8 mouse cellular contexts compared by ENCODE assay signal in genomic region chrX:153139734-153140515, GRCm38 (mm10). TPM values are rescaled to one million over a fixed set of nuclear protein-coding genes. Genes with fewer than 3 reads are reported as not detected.
DNase-seq lines count a peak whose midpoint lies in the region; ATAC-seq and TF ChIP-seq lines count a peak whose summit lies in the region.

Rragb (plus strand) TSS chrX:153139981.

- no peaks in the 10 kb centered on the region for H3K9me3 ChIP-seq in hindbrain, postnatal 0 days (ENCODE audit: low read length)

- intact Hi-C loops in gastrocnemius, adult 2 months (cut with DNase I), result no loop called here
- intact Hi-C loops in left cerebral cortex, adult 2 months (cut with DNase I), result loop anchor here (2.0 to 5.0 kb wide), 3 partner anchors 98 to 213 kb away; partner anchors contain the start of gene Usp51

- H3K4me1 ChIP-seq in hindbrain, postnatal 0 days (ENCODE audit: insufficient read depth, low read length), result no peaks in the 10 kb centered on the region

- peak; percentile 86 for DNase-seq in ZHBTc4 (ENCODE audit: low read depth, low spot score)
- DNase-seq in gastrocnemius, adult 2 months, result peak; percentile 76
- peak; percentile 91 for DNase-seq in hindbrain, postnatal 0 days (ENCODE audit: low spot score)
- peak; percentile 76 to 83 for DNase-seq in left cerebral cortex, adult 2 months (ENCODE audit: extremely low spot score in 1 of 2, low spot score in 2 of 2)
- peak; percentile 57 for DNase-seq in retina, postnatal 7 days (ENCODE audit: low read depth, low spot score)
- peak; percentile 47 to 66 for DNase-seq in urinary bladder, adult 18-20 months (ENCODE audit: low spot score in 2 of 2)

- ATAC-seq in common myeloid progenitor, adult 5-6 weeks (replicated peaks; ENCODE audit: low read depth, poor library complexity, severe bottlenecking), result peak; percentile 98
- peak; percentile 99 for ATAC-seq in hindbrain, postnatal 0 days

- no peaks in the 10 kb centered on the region for H3K27me3 ChIP-seq in hindbrain, postnatal 0 days (ENCODE audit: insufficient read depth, low read length)

- H3K4me2 ChIP-seq in hindbrain, postnatal 0 days (ENCODE audit: low read depth, low read length), result peak within 1 kb of the TSS; percentile 57

- 20% methylated on average over 47 of the region's 47 CpGs for WGBS in hindbrain, postnatal 0 days
- WGBS in macrophage (ENCODE audit: missing documents), result 22% methylated on average over 47 of the region's 47 CpGs

- H3K79me2 ChIP-seq in macrophage (ENCODE audit: inconsistent target), result no peaks in the 10 kb centered on the region

- H3K36me3 ChIP-seq in hindbrain, postnatal 0 days (ENCODE audit: insufficient read depth, low read length), result no peaks in the 10 kb centered on the region
- H3K36me3 ChIP-seq in macrophage (ENCODE audit: inconsistent target), result no peaks in the 10 kb centered on the region

- peak within 1 kb of the TSS; percentile 51 for H3K9ac ChIP-seq in hindbrain, postnatal 0 days (replicated peaks; ENCODE audit: low read length)

- H3K4me3 ChIP-seq in gastrocnemius, adult 2 months, result peak within 1 kb of the TSS; percentile 74
- peak within 1 kb of the TSS; percentile 48 for H3K4me3 ChIP-seq in hindbrain, postnatal 0 days (ENCODE audit: low read length)
- peak within 1 kb of the TSS; percentile 59 for H3K4me3 ChIP-seq in left cerebral cortex, adult 2 months
- H3K4me3 ChIP-seq in macrophage (ENCODE audit: inconsistent target), result peak within 1 kb of the TSS; percentile 31

- peak within 1 kb of the TSS; percentile 31 for H3K27ac ChIP-seq in gastrocnemius, adult 2 months
- peak within 1 kb of the TSS; percentile 63 for H3K27ac ChIP-seq in hindbrain, postnatal 0 days
- peak within 1 kb of the TSS; percentile 58; the same call in 1 of the 2 replicates for H3K27ac ChIP-seq in left cerebral cortex, adult 2 months
- no peak within 1 kb of the TSS for H3K27ac ChIP-seq in macrophage

- peak; percentile 39 for TF ChIP-seq CTCF in gastrocnemius, adult 2 months (IDR thresholded peaks at IDR 0.05)
- TF ChIP-seq CTCF in hindbrain, postnatal 0 days (IDR thresholded peaks at IDR 0.05; ENCODE audit: low read depth), result peak; percentile 43
- peak; percentile 26; the same call in 1 of the 2 replicates for TF ChIP-seq CTCF in left cerebral cortex, adult 2 months (IDR thresholded peaks at IDR 0.05)

RNA-seq across cellular contexts. Expression of gene Rragb, which starts in this region (rescaled TPM):
- 10.2 and 11.2 TPM in 2 replicates for total RNA-seq in common myeloid progenitor, adult 5-6 weeks (2017)
- 1 to 10 TPM; 2.5 to 3.5 TPM for total RNA-seq in gastrocnemius, adult 2 months (2021)
- total RNA-seq in hindbrain, postnatal 0 days (2014; rRNA removed), result 57.5 and 62.8 TPM in 2 replicates
- polyA plus RNA-seq in hindbrain, postnatal 0 days (2015; fragmentation: Nextera tagmentation; extraction: Ambion mirVana), result 13.2 and 13.7 TPM in 2 replicates
- 10 to 100 TPM; 69.5 to 76.4 TPM for total RNA-seq in left cerebral cortex, adult 2 months (2021)
- total RNA-seq in macrophage (2018; cell fraction: chromatin; rRNA removed), result 1 to 10 TPM in 17 of 26 experiments, under 1 TPM in 4, not detected in 5; 0.41 to 5.1 (median 1.3) TPM
- total RNA-seq in macrophage (2018; cell fraction: cytosol; rRNA removed), result 1 to 10 TPM in 1 of 26 experiments, under 1 TPM in 25; 0.20 to 1.4 (median 0.62) TPM
- total RNA-seq in macrophage (2018; cell fraction: nucleus; rRNA removed), result 1 to 10 TPM in 14 of 26 experiments, under 1 TPM in 10, not detected in 2; 0.37 to 3.2 (median 1.2) TPM
- 0.21 to 0.91 TPM (median 0.44 TPM) in 3 replicates for polyA plus RNA-seq in macrophage (2018)
